Mouse (Mus musculus) liver, embryonic 13.5 days (tissue): ENCODE results near the gene Rpa1. TPM values are rescaled to one million over a fixed set of nuclear protein-coding genes. Genes with fewer than 3 reads are reported as not detected.

ENCODE experiments used
- ATAC-seq: fragments of 200-750 bp; cut with Nextera tagmentation; 2 replicates; pipeline ENCODE4 v1.8.0; 2017; ENCODE audit warnings: low read depth, mild to moderate bottlenecking, moderate number of reproducible peaks, moderate library complexity
- DNase-seq: peaks from one replicate; pipeline ENCODE4 v3.0.0; 2022
- H3K27ac ChIP-seq: fragments of 300-500 bp; sonication (generic); 2 replicates; pipeline ENCODE4 v1.5.1; 2015; ENCODE audit warnings: moderate library complexity, mild to moderate bottlenecking, inconsistent platforms
- H3K27me3 ChIP-seq: fragments of 300-500 bp; sonication (generic); 2 replicates; pipeline ENCODE4 v1.6.1; 2015; ENCODE audit warnings: mild to moderate bottlenecking, inconsistent platforms
- H3K36me3 ChIP-seq: fragments of 300-500 bp; sonication (generic); 2 replicates; pipeline ENCODE4 v1.6.1; 2015; ENCODE audit warnings: mild to moderate bottlenecking, inconsistent platforms
- H3K4me1 ChIP-seq: fragments of 300-500 bp; sonication (generic); replicated peaks from 2 replicates; pipeline ENCODE4 v1.6.1; 2015; ENCODE audit warnings: inconsistent platforms
- H3K4me2 ChIP-seq: fragments of 300-500 bp; sonication (generic); 2 replicates; pipeline ENCODE4 v1.6.1; 2015; ENCODE audit warnings: inconsistent platforms, mild to moderate bottlenecking, moderate library complexity
- H3K4me3 ChIP-seq: fragments of 300-500 bp; sonication (generic); replicated peaks from 2 replicates; pipeline ENCODE4 v1.5.1; 2015; ENCODE audit warnings: mild to moderate bottlenecking, inconsistent platforms
- H3K9ac ChIP-seq: fragments of 300-500 bp; sonication (generic); 2 replicates; pipeline ENCODE4 v1.6.1; 2015; ENCODE audit warnings: mild to moderate bottlenecking, inconsistent platforms
- H3K9me3 ChIP-seq: fragments of 300-500 bp; sonication (generic); replicated peaks from 2 replicates; pipeline ENCODE4 v1.6.1; 2016; ENCODE audit warnings: inconsistent platforms
- WGBS: fragments of 180-500 bp; shearing (Covaris S2); methylation state at CpG from one replicate; pipeline ENCODE4 v1.1.7; 2015; ENCODE audit not compliant: insufficient replicate concordance; 5-methylcytosine and 5-hydroxymethylcytosine counted together
- polyA plus RNA-seq: library from polyadenylated mRNA; unstranded; fragments of >200 nt; fragmentation: Nextera tagmentation; extraction: Ambion mirVana; gene quantifications from 2 replicates; pipeline ENCODE4 v1.2.1, GENCODE M21; 2015

Rpa1 gene
- polyA plus RNA-seq, 1 experiment from 2014 or later = 113 TPM

GRCm38 (mm10) chr11:75346556-75347187 lies 1.5 kb downstream of the Rpa1 start:
- Histone ChIP-seq H3K9ac (peak overlapping the region; percentile 96), H3K9me3 (no peaks in the 10 kb centered on the region), H3K36me3 (peaks cover 9% of the 10 kb centered on the region), H3K27me3 (no peaks in the 10 kb centered on the region), H3K27ac (0 out of 2 replicates have a peak overlapping the region, but pooled peaks have one; percentile 9), H3K4me3 (peak overlapping the region; percentile 99), H3K4me1 (peaks cover 68% of the 10 kb centered on the region), H3K4me2 (peak overlapping the region; percentile 87)
- DNase-seq (no peak), ATAC-seq (no peak)
- 53% methylated on average over 4 of the region's 4 CpGs for WGBS

GRCm38 (mm10) chr11:75344716-75345115 lies 3.4 kb downstream of the Rpa1 start:
- Histone ChIP-seq H3K9me3 (no peaks in the 10 kb centered on the region), H3K27me3 (no peaks in the 10 kb centered on the region), H3K36me3 (peaks cover 29% of the 10 kb centered on the region), H3K4me1 (peaks cover 57% of the 10 kb centered on the region), H3K4me3 (no peak overlapping the region), H3K4me2 (no peak overlapping the region), H3K9ac (no peak overlapping the region), H3K27ac (no peak overlapping the region)
- WGBS = 87% methylated on average over 5 of the region's 5 CpGs
- ATAC-seq = no peak
- no peak for DNase-seq

- Histone ChIP-seq H3K36me3 (peaks cover 34% of the 10 kb centered on the region), H3K4me1 (peaks cover 52% of the 10 kb centered on the region), H3K9me3 (no peaks in the 10 kb centered on the region), H3K27me3 (no peaks in the 10 kb centered on the region), H3K9ac (no peak overlapping the region), H3K4me3 (no peak overlapping the region), H3K27ac (no peak overlapping the region), H3K4me2 (no peak overlapping the region)
- 76% methylated on average over 2 of the region's 2 CpGs for WGBS
- ATAC-seq = no peak
- DNase-seq = no peak
Measured at GRCm38 (mm10) chr11:75344163-75344562, 4.0 kb downstream of the Rpa1 start.

DNA sequence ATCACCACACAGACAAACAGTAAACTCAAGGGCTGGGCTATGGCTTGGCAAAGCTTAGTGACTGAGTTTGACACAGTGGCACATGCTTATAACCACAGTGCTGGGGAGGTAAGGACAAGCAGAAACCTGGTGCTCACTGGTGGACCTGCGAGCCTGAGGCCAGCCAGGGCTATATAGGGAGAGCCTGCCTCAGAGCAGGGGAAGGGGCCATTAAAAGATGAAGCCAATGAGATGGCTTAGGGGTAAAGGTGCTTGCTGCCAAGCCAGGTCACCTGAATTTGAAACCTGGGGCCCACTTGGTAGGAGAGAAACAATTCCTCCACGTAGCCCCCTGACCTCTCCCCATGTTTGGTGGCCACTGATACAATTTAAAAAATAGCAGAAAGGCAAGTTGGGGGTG lies 5.0 kb downstream of the Rpa1 start:
- Histone ChIP-seq H3K27me3 (no peaks in the 10 kb centered on the region), H3K4me3 (no peak overlapping the region), H3K9me3 (no peaks in the 10 kb centered on the region), H3K4me1 (peaks cover 45% of the 10 kb centered on the region), H3K9ac (no peak overlapping the region), H3K27ac (no peak overlapping the region), H3K4me2 (no peak overlapping the region), H3K36me3 (peaks cover 45% of the 10 kb centered on the region)
- ATAC-seq (no peak), DNase-seq (no peak)
- WGBS = 82% methylated on average over 2 of the region's 2 CpGs

GRCm38 (mm10) chr11:75340698-75341345 lies 7.3 kb downstream of the Rpa1 start:
- H3K4me1 ChIP-seq = peaks cover 51% of the 10 kb centered on the region
- H3K9ac ChIP-seq = no peak overlapping the region
- H3K36me3 ChIP-seq = peaks cover 67% of the 10 kb centered on the region

GRCm38 (mm10) chr11:75340076-75340475 lies 8.0 kb downstream of the Rpa1 start:
- no peak overlapping the region for H3K27ac ChIP-seq
- H3K4me3 ChIP-seq = no peak overlapping the region
- no peak overlapping the region for H3K4me2 ChIP-seq
- no peaks in the 10 kb centered on the region for H3K27me3 ChIP-seq
- no peak for DNase-seq
- 92% methylated on average over 14 of the region's 14 CpGs for WGBS
- H3K4me1 ChIP-seq = peaks cover 46% of the 10 kb centered on the region
- no peak overlapping the region for H3K9ac ChIP-seq
- H3K9me3 ChIP-seq = no peaks in the 10 kb centered on the region
- H3K36me3 ChIP-seq = peaks cover 74% of the 10 kb centered on the region
- no peak for ATAC-seq

More at GRCm38 (mm10) chr11:75340698-75341345, 7.3 kb downstream of the Rpa1 start:
- H3K27me3 ChIP-seq = no peaks in the 10 kb centered on the region
- no peak overlapping the region for H3K4me3 ChIP-seq
- 86% methylated on average over 12 of the region's 12 CpGs for WGBS
- no peak overlapping the region for H3K27ac ChIP-seq
- ATAC-seq (no peak), DNase-seq (no peak)
- H3K9me3 ChIP-seq = no peaks in the 10 kb centered on the region
- no peak overlapping the region for H3K4me2 ChIP-seq

GRCm38 (mm10) chr11:75337246-75337645 lies 10.9 kb downstream of the Rpa1 start:
- no peak overlapping the region for H3K9ac ChIP-seq
- no peak; the same call in 1 of the 2 replicates for ATAC-seq
- 0 out of 2 replicates have a peak overlapping the region, but pooled peaks have one; percentile 35 for H3K27ac ChIP-seq
- no peaks in the 10 kb centered on the region for H3K27me3 ChIP-seq
- H3K4me2 ChIP-seq = no peak overlapping the region
- H3K4me1 ChIP-seq = peaks cover 23% of the 10 kb centered on the region
- DNase-seq = no peak
- WGBS = 58% methylated on average over 7 of the region's 7 CpGs
- H3K4me3 ChIP-seq = no peak overlapping the region
- no peaks in the 10 kb centered on the region for H3K9me3 ChIP-seq
- peaks cover 85% of the 10 kb centered on the region for H3K36me3 ChIP-seq

DNA sequence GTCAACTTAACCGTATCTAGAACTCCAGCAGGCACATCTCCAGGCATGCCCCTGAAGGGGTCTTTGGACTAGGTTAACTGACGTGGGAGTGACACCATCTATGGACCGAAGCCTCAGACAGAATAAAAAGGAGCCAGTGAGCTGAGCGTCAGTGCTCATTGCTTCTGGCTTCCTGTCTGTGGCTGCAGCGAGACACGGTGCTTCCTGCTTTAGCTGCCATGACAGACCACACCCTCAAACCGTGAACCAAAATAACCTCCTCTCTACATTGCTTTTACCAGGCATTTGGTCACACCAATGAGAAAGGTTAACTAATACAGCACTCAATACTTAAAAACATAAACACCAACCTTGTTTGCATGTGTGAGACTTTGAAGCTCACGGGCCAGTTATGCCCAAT lies 11.4 kb downstream of the Rpa1 start:
- Histone ChIP-seq H3K4me3 (no peak overlapping the region), H3K4me2 (0 out of 2 replicates have a peak overlapping the region, but pooled peaks have one; percentile 2), H3K36me3 (peaks cover 83% of the 10 kb centered on the region), H3K9ac (no peak overlapping the region), H3K9me3 (no peaks in the 10 kb centered on the region), H3K27me3 (no peaks in the 10 kb centered on the region), H3K4me1 (peaks cover 23% of the 10 kb centered on the region), H3K27ac (0 out of 2 replicates have a peak overlapping the region, but pooled peaks have one; percentile 35)
- ATAC-seq (no peak), DNase-seq (no peak)
- WGBS = 28% methylated on average over 8 of the region's 8 CpGs

- Histone ChIP-seq H3K9me3 (no peaks in the 10 kb centered on the region), H3K36me3 (peaks cover 65% of the 10 kb centered on the region), H3K4me1 (peaks cover 47% of the 10 kb centered on the region), H3K27ac (0 out of 2 replicates have a peak overlapping the region, but pooled peaks have one; percentile 9), H3K4me2 (no peak overlapping the region), H3K27me3 (no peaks in the 10 kb centered on the region), H3K9ac (no peak overlapping the region), H3K4me3 (no peak overlapping the region)
- 42% methylated on average over 7 of the region's 7 CpGs for WGBS
- DNase-seq (no peak), ATAC-seq (no peak)
Measured at GRCm38 (mm10) chr11:75325969-75326311, 22.2 kb downstream of the Rpa1 start.

GRCm38 (mm10) chr11:75325116-75325968 lies 22.8 kb downstream of the Rpa1 start:
- no peak overlapping the region for H3K4me3 ChIP-seq
- no peak overlapping the region for H3K4me2 ChIP-seq
- H3K36me3 ChIP-seq = peaks cover 59% of the 10 kb centered on the region
- H3K27me3 ChIP-seq = no peaks in the 10 kb centered on the region
- ATAC-seq (no peak), DNase-seq (no peak)
- no peak overlapping the region for H3K9ac ChIP-seq
- H3K4me1 ChIP-seq = peaks cover 47% of the 10 kb centered on the region
- no peaks in the 10 kb centered on the region for H3K9me3 ChIP-seq
- no peak overlapping the region for H3K27ac ChIP-seq
- 76% methylated on average over 16 of the region's 16 CpGs for WGBS

GRCm38 (mm10) chr11:75324433-75324832 lies 23.7 kb downstream of the Rpa1 start:
- Histone ChIP-seq H3K9me3 (no peaks in the 10 kb centered on the region), H3K4me2 (no peak overlapping the region), H3K27me3 (no peaks in the 10 kb centered on the region), H3K4me1 (peaks cover 51% of the 10 kb centered on the region), H3K9ac (no peak overlapping the region), H3K4me3 (no peak overlapping the region), H3K27ac (no peak overlapping the region), H3K36me3 (peaks cover 59% of the 10 kb centered on the region)
- WGBS = 65% methylated on average over 2 of the region's 2 CpGs
- ATAC-seq = no peak
- no peak for DNase-seq
